Mouse (Mus musculus) hindbrain, embryonic 14.5 days (tissue): Measurements from ENCODE around the gene Trpm6. TPM values are rescaled to one million over a fixed set of nuclear protein-coding genes. Genes with fewer than 3 reads are reported as not detected.

Experiments used
- ATAC-seq: fragments of 200-750 bp; cut with Nextera tagmentation; 2 replicates; pipeline ENCODE4 v1.8.0; 2017; ENCODE audit warnings: moderate number of reproducible peaks, mild to moderate bottlenecking, moderate TSS enrichment, moderate library complexity; ENCODE audit not compliant: low FRiP score
- DNase-seq: peaks from one replicate; pipeline ENCODE4 v3.0.0-alpha.2; 2015; ENCODE audit warnings: low spot score
- H3K27ac ChIP-seq: fragments of 300-500 bp; sonication (generic); 2 replicates; pipeline ENCODE4 v1.5.1; 2014; ENCODE audit warnings: mild to moderate bottlenecking, moderate library complexity
- H3K27me3 ChIP-seq: fragments of 300-500 bp; sonication (generic); 2 replicates; pipeline ENCODE4 v1.6.1; 2014; ENCODE audit warnings: mild to moderate bottlenecking, low read length, mixed read lengths; ENCODE audit not compliant: control insufficient read depth, insufficient read depth
- H3K36me3 ChIP-seq: fragments of 300-500 bp; sonication (generic); replicated peaks from 2 replicates; pipeline ENCODE4 v1.6.1; 2014; ENCODE audit not compliant: control insufficient read depth, insufficient read depth
- H3K4me1 ChIP-seq: fragments of 300-500 bp; sonication (generic); replicated peaks from 2 replicates; pipeline ENCODE4 v1.6.1; 2014; ENCODE audit warnings: antibody characterized with exemption, low read length, mixed read lengths; ENCODE audit not compliant: control insufficient read depth, insufficient read depth
- H3K4me2 ChIP-seq: fragments of 300-500 bp; sonication (generic); replicated peaks from 2 replicates; pipeline ENCODE4 v1.6.1; 2014; ENCODE audit warnings: mild to moderate bottlenecking, moderate library complexity
- H3K4me3 ChIP-seq: fragments of 300-500 bp; sonication (generic); replicated peaks from 2 replicates; pipeline ENCODE4 v1.5.1; 2014; ENCODE audit warnings: mild to moderate bottlenecking, low read length
- H3K9ac ChIP-seq: fragments of 300-500 bp; sonication (generic); 2 replicates; pipeline ENCODE4 v1.6.1; 2014
- H3K9me3 ChIP-seq: fragments of 300-500 bp; sonication (generic); 2 replicates; pipeline ENCODE4 v1.6.1; 2016; ENCODE audit warnings: low read length; ENCODE audit not compliant: control insufficient read depth
- WGBS: fragments of 180-500 bp; shearing (Covaris S2); extraction: QIAGEN DNeasy Blood & Tissue Kit; methylation state at CpG from one replicate; pipeline ENCODE4 v1.1.7; 2014; 5-methylcytosine and 5-hydroxymethylcytosine counted together
- polyA plus RNA-seq: library from polyadenylated mRNA; unstranded; fragments of >200 nt; fragmentation: Nextera tagmentation; extraction: Ambion mirVana; gene quantifications from 2 replicates; pipeline ENCODE4 v1.2.1, GENCODE M21; 2014

The Trpm6 gene
- polyA plus RNA-seq, 1 experiment from 2014 or later = 0.51 TPM

GRCm38 (mm10) chr19:18725186-18725585 lies 24.6 kb upstream of the Trpm6 start:
- H3K9ac ChIP-seq = no peak overlapping the region
- no peak overlapping the region for H3K4me2 ChIP-seq
- no peaks in the 10 kb centered on the region for H3K27me3 ChIP-seq
- no peaks in the 10 kb centered on the region for H3K9me3 ChIP-seq
- H3K36me3 ChIP-seq = no peaks in the 10 kb centered on the region
- WGBS = 93% methylated on average over 2 of the region's 2 CpGs
- no peaks in the 10 kb centered on the region for H3K4me1 ChIP-seq
- no peak for DNase-seq
- ATAC-seq = no peak
- H3K27ac ChIP-seq = no peak overlapping the region
- H3K4me3 ChIP-seq = no peak overlapping the region

- H3K27ac ChIP-seq = no peak overlapping the region
- H3K36me3 ChIP-seq = no peaks in the 10 kb centered on the region
- H3K4me3 ChIP-seq = no peak overlapping the region
- H3K9me3 ChIP-seq = no peaks in the 10 kb centered on the region
- whole genome bisulfite sequencing = 85% methylated on average over 7 of the region's 7 CpGs
- H3K4me2 ChIP-seq = no peak overlapping the region
- no peaks in the 10 kb centered on the region for H3K27me3 ChIP-seq
- H3K4me1 ChIP-seq = no peaks in the 10 kb centered on the region
- DNase-seq (no peak), ATAC-seq (no peak)
- no peak overlapping the region for H3K9ac ChIP-seq
Measured at GRCm38 (mm10) chr19:18730255-18730654, 19.5 kb upstream of the Trpm6 start.

- DNase-seq (no peak), ATAC-seq (no peak)
- Histone ChIP-seq H3K9me3 (no peaks in the 10 kb centered on the region), H3K27me3 (no peaks in the 10 kb centered on the region), H3K9ac (no peak overlapping the region), H3K36me3 (no peaks in the 10 kb centered on the region), H3K4me2 (no peak overlapping the region), H3K27ac (no peak overlapping the region), H3K4me3 (no peak overlapping the region), H3K4me1 (no peaks in the 10 kb centered on the region)
- 66% methylated on average over 7 of the region's 7 CpGs for WGBS
Measured at GRCm38 (mm10) chr19:18731077-18731476, 18.7 kb upstream of the Trpm6 start.

- ATAC-seq = no peak
- Histone ChIP-seq H3K27me3 (no peaks in the 10 kb centered on the region), H3K27ac (no peak overlapping the region), H3K4me3 (no peak overlapping the region), H3K9ac (no peak overlapping the region), H3K4me2 (no peak overlapping the region), H3K4me1 (no peaks in the 10 kb centered on the region), H3K36me3 (no peaks in the 10 kb centered on the region), H3K9me3 (no peaks in the 10 kb centered on the region)
- WGBS = 94% methylated on average over 4 of the region's 4 CpGs
- DNase-seq = no peak
Measured at GRCm38 (mm10) chr19:18735901-18736300, 13.9 kb upstream of the Trpm6 start.

GRCm38 (mm10) chr19:18739146-18739545 lies 10.6 kb upstream of the Trpm6 start:
- no peak overlapping the region for H3K4me3 ChIP-seq
- no peak overlapping the region for H3K4me2 ChIP-seq
- H3K27ac ChIP-seq = no peak overlapping the region
- no peak for DNase-seq
- ATAC-seq = no peak
- 88% methylated on average over 7 of the region's 7 CpGs for WGBS
- H3K9me3 ChIP-seq = no peaks in the 10 kb centered on the region
- H3K4me1 ChIP-seq = no peaks in the 10 kb centered on the region
- no peaks in the 10 kb centered on the region for H3K27me3 ChIP-seq
- no peaks in the 10 kb centered on the region for H3K36me3 ChIP-seq
- no peak overlapping the region for H3K9ac ChIP-seq

- no peak overlapping the region for H3K4me3 ChIP-seq
- H3K4me1 ChIP-seq = no peaks in the 10 kb centered on the region
- no peak overlapping the region for H3K4me2 ChIP-seq
- H3K9ac ChIP-seq = no peak overlapping the region
- no peaks in the 10 kb centered on the region for H3K9me3 ChIP-seq
- 92% methylated on average over 5 of the region's 5 CpGs for WGBS
- H3K27me3 ChIP-seq = no peaks in the 10 kb centered on the region
- no peaks in the 10 kb centered on the region for H3K36me3 ChIP-seq
- DNase-seq (no peak), ATAC-seq (no peak)
- no peak overlapping the region for H3K27ac ChIP-seq
Measured at GRCm38 (mm10) chr19:18743946-18744345, 5.8 kb upstream of the Trpm6 start.

GRCm38 (mm10) chr19:18746576-18747340 lies 3.0 kb upstream of the Trpm6 start:
- Histone ChIP-seq H3K9ac (no peak overlapping the region), H3K27ac (no peak overlapping the region), H3K27me3 (peaks cover 13% of the 10 kb centered on the region; the same call in 1 of the 2 replicates), H3K9me3 (no peaks in the 10 kb centered on the region), H3K4me3 (no peak overlapping the region), H3K4me1 (peaks cover 6% of the 10 kb centered on the region), H3K36me3 (no peaks in the 10 kb centered on the region), H3K4me2 (no peak overlapping the region)
- ATAC-seq = no peak
- no peak for DNase-seq
- WGBS = 93% methylated on average over 5 of the region's 5 CpGs

GRCm38 (mm10) chr19:18747379-18747778 lies 2.4 kb upstream of the Trpm6 start:
- no peak for DNase-seq
- Histone ChIP-seq H3K9ac (no peak overlapping the region), H3K27ac (no peak overlapping the region), H3K4me2 (no peak overlapping the region), H3K4me3 (no peak overlapping the region), H3K27me3 (peaks cover 13% of the 10 kb centered on the region; the same call in 1 of the 2 replicates), H3K9me3 (no peaks in the 10 kb centered on the region), H3K36me3 (no peaks in the 10 kb centered on the region), H3K4me1 (peaks cover 6% of the 10 kb centered on the region)
- 94% methylated on average over 4 of the region's 4 CpGs for WGBS
- no peak for ATAC-seq

- Histone ChIP-seq H3K4me3 (no peak overlapping the region), H3K27me3 (no peaks in the 10 kb centered on the region), H3K4me2 (no peak overlapping the region), H3K27ac (no peak overlapping the region), H3K4me1 (no peaks in the 10 kb centered on the region), H3K9me3 (no peaks in the 10 kb centered on the region), H3K9ac (no peak overlapping the region), H3K36me3 (no peaks in the 10 kb centered on the region)
- DNase-seq (no peak), ATAC-seq (no peak)
Measured at GRCm38 (mm10) chr19:18757191-18757590, 7.4 kb downstream of the Trpm6 start.

GRCm38 (mm10) chr19:18757706-18758105 lies 7.9 kb downstream of the Trpm6 start:
- 60% methylated on average over 4 of the region's 4 CpGs for WGBS
- H3K9ac ChIP-seq = no peak overlapping the region
- H3K4me2 ChIP-seq = no peak overlapping the region
- no peak overlapping the region for H3K4me3 ChIP-seq
- no peak for ATAC-seq
- H3K27me3 ChIP-seq = no peaks in the 10 kb centered on the region
- DNase-seq = no peak
- H3K27ac ChIP-seq = no peak overlapping the region
- H3K9me3 ChIP-seq = no peaks in the 10 kb centered on the region
- H3K36me3 ChIP-seq = no peaks in the 10 kb centered on the region
- no peaks in the 10 kb centered on the region for H3K4me1 ChIP-seq
